Mouse (Mus musculus): ENCODE data around the gene Rims4. TPM values are rescaled to one million over a fixed set of nuclear protein-coding genes. Genes with fewer than 3 reads are reported as not detected.

The Rims4 gene
- polyA plus RNA-seq (2017; shearing (Covaris generic)) = not detected

DNA sequence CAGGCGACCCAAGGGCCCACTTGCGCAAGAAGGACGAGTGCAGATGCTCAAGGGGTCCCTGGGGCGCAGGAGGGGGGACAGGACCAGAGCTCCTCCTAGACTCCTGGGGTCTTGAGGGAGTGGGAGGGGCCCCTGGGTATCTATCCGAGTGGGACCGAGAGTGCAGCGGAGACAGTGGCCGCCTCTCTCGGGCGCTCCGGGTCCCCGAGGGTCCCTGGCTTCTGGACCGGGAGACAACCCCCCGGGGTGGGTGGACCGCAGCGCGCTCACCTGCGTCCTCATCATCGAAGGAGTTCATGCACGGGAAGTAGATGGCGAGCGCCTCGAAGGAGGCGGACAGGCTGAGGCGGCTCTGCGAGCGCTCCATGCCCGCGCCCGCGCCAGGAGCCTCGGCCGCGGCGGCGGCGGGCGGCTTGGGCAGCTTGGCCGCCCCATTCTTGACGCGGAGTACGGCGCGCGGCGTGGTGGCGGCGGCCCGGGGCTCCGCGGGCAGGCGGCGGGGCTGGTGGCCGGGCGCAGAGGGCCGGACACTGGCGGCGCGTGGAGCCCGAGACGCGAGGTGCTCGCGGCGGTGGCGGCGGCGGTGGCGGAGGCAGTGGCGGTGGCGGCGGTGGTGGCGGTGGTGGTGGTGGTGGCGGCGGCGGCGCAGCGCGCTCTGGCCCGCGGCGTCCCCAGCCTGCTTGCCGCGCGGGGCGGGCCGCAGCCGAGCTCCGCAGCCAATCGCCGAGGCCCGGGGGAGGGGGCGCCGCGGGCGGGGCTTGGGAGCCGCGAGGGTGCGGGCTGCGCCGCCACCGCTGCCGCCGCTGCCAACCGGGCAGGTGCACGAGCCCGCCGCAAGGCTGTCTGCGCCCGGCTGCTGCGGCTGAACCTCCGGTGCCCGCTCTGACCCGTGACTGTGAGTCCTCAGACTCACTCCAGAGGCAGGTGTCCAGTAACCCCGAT lies at the start of gene Rims4:
Rims4 (minus strand) TSS at position 367 of the 942 bp plus-strand sequence.

DNA sequence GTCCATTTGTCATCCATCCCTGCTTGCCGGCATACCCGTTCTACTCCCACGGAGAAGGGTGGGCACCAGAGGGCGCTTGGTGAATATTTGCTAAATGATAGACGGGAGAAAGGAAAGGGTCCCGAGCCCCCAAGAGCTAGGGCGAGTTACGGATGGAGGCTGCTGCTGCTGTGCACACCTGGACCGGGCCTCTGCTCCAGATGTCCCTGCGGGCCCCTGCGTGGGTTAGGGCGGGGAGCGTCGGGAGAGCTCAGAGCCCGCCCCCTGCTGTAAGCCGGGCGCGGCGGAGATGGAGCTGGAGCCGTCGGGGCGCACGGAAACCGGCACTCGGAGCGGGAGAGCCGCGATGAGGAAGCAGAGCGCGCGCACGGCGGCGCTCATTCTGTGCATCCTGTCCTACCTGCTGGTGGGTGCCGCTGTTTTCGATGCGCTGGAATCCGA lies 65.0 kb downstream of the Rims4 start, which contains the start of gene Kcnk15:
Kcnk15 (plus strand) TSS at position 191 of the 441 bp plus-strand sequence.

DNA sequence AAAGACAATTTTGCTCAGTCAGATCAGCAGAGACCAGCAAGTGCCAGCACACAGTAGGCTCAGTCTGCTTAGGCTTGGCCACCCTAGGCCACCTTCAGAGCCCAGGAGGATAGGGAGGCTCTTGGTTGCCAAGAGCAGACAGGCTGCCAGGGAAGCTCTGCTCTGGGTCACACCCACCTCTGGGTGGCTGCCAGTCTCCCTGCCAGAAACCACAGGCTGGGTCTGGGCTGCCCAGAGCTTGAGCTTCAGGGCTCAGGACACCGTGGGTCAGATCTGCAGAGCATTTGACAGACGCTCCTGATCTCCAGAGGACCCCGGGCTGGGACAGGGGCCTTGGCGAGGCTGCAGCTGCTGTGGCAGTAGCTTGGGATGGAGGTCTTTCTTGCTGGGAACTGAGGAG lies 97.9 kb downstream of the Rims4 start, which contains the start of gene Ccn5:
Ccn5 (plus strand) TSS at position 255 of the 400 bp plus-strand sequence.

Other genes with a start within 250 kb of the Rims4 start
- 11.9 TPM for gene Ada, start 168.4 kb downstream of the Rims4 start, polyA plus RNA-seq (2017; shearing (Covaris generic))
- not detected for gene Ccn5, start 97.8 kb downstream of the Rims4 start, polyA plus RNA-seq (2017; shearing (Covaris generic))
- gene Kcnk15, start 65.0 kb downstream of the Rims4 start, polyA plus RNA-seq (2017; shearing (Covaris generic)) = not detected
- gene Ywhab, start 76.3 kb upstream of the Rims4 start, polyA plus RNA-seq (2017; shearing (Covaris generic)) = 89.5 TPM
- 4.6 TPM for gene Pabpc1l, start 106.8 kb upstream of the Rims4 start, polyA plus RNA-seq (2017; shearing (Covaris generic))
- 309 TPM for gene Stk4, start 151.6 kb upstream of the Rims4 start, polyA plus RNA-seq (2017; shearing (Covaris generic))
- 147 TPM for gene Tomm34, start 152.5 kb upstream of the Rims4 start, polyA plus RNA-seq (2017; shearing (Covaris generic))

Measured in activated CD4-positive, CD25-positive, alpha-beta regulatory T cell, adult 9 weeks (primary cell).